Mouse (Mus musculus) thymus, adult 18-20 months (tissue): ENCODE data around the gene Fxyd4.

Experiments
- DNase-seq, 2 experiments: peaks; one replicate each; pipeline ENCODE4 v3.0.0; 2022; ENCODE audit warnings: mixed read lengths in 2 of 2

Fxyd4 gene

DNA sequence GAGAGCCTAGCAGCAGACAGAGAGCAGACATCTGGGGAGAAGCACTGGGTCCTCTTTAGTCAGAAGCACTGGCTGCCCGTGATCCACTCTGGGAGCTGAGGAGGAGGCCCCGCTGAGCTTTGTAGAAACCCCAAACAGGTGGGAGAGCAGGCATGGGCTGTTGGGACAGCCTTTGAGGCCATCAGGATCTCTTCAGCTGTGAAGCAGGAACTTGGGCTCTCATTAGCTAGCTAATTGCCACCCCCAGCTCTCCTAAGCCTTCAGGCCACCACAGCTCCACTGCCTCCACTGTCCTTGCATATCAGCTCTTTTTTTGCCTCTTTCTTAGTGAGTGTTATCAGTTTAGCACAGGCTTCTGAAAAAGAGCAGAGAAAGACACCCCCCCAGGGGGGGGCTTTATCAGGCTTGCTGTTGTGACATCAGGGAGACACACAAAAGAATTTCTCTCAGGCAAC lies 48.8 kb downstream of the Fxyd4 start:
- DNase-seq: no peak

DNA sequence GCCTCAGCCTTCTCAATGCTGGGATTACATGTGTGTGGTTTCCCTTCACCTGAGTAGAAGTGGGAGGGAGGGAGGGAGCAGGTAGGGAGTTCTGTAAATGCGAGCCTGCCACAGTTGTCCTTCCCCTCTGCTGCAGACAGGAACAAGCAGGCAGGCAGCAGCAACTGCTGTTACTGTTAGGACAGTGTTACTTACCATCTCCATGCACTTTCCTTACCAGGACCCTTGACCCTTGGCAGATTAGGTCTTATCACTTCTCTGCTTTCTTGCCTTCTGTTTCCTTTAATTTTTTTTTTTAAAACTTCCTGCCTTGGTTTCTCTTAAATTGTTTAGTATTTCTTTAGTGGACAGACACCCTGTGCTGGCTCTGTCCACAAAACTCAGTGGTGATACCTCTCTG lies 49.5 kb downstream of the Fxyd4 start:
- no peak for DNase-seq

DNA sequence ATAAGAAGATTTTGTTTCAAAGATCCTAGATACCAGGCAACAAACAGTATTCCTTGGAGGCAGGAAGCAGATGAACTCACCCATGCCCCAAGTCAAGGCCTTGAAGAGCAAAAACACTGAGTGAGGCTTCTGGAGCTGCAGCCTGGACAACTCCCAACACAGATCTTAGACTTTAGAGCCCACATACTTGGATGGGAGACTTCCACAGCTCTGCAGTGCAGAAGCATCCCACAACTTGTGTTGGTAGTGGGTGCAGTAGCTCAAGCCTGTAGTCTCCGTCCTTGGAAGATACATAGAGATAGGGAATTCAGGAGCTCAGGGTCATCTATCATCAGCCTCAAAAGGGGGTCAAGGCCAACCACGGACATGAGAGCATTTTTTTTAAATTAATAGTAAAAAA lies 51.5 kb downstream of the Fxyd4 start:
- no peak for DNase-seq
